Mouse (Mus musculus): Measurements from ENCODE around the gene Ift52. TPM values are rescaled to one million over a fixed set of nuclear protein-coding genes. Genes with fewer than 3 reads are reported as not detected.
A peak's percentile ranks its signal among the peaks of the same experiment; 100 is the strongest.

Ift52 gene
- polyA plus RNA-seq (2014; fragmentation: Nextera tagmentation; extraction: Ambion mirVana) = 58.6 and 61.3 TPM in 2 replicates

GRCm38 (mm10) chr2:163016916-163017743 lies at the start of gene Ift52:
Ift52 (plus strand) TSS chr2:163017354.
- H3K4me2 ChIP-seq = peak within 1 kb of the TSS; percentile 64
- peak within 1 kb of the TSS; percentile 81 for H3K9ac ChIP-seq (ENCODE audit: low read length)
- no peaks in the 10 kb centered on the region for H3K9me3 ChIP-seq (ENCODE audit: control insufficient read depth, low read length)
- H3K27ac ChIP-seq (ENCODE audit: low read depth, low read length) = peak within 1 kb of the TSS; percentile 27; the same call in 1 of the 2 replicates
- DNase-seq (ENCODE audit: low spot score, missing footprints) (peak; percentile 99), ATAC-seq (ENCODE audit: low FRiP score) (peak; percentile 97)
- no peaks in the 10 kb centered on the region for H3K36me3 ChIP-seq (ENCODE audit: control insufficient read depth, insufficient read depth, low read length)
- H3K4me1 ChIP-seq (ENCODE audit: control insufficient read depth, insufficient read depth, low read length) = peaks cover 9% of the 10 kb centered on the region
- H3K27me3 ChIP-seq (ENCODE audit: control insufficient read depth, insufficient read depth, low read length) = no peaks in the 10 kb centered on the region
- WGBS = under 1% methylated on average over 57 of the region's 57 CpGs
- H3K4me3 ChIP-seq (ENCODE audit: low read depth, low read length) = peak within 1 kb of the TSS; percentile 79

GRCm38 (mm10) chr2:162968357-162968756 lies 48.8 kb upstream of the Ift52 start:
- Histone ChIP-seq H3K36me3 (ENCODE audit: control insufficient read depth, insufficient read depth, low read length) (no peaks in the 10 kb centered on the region), H3K27ac (ENCODE audit: low read depth, low read length) (no peak overlapping the region), H3K9me3 (ENCODE audit: control insufficient read depth, low read length) (no peaks in the 10 kb centered on the region), H3K4me3 (ENCODE audit: low read depth, low read length) (no peak overlapping the region), H3K9ac (ENCODE audit: low read length) (no peak overlapping the region), H3K4me2 (no peak overlapping the region), H3K4me1 (ENCODE audit: control insufficient read depth, insufficient read depth, low read length) (0 out of 2 replicates have a peak, but pooled peaks cover under 1% of the 10 kb centered on the region), H3K27me3 (ENCODE audit: control insufficient read depth, insufficient read depth, low read length) (no peaks in the 10 kb centered on the region)
- 11% methylated on average over 5 of the region's 5 CpGs for WGBS
- ATAC-seq (ENCODE audit: low FRiP score) (peak; percentile 42; the same call in 1 of the 2 replicates), DNase-seq (ENCODE audit: low spot score, missing footprints) (peak; percentile 88)

GRCm38 (mm10) chr2:162969101-162969500 lies 48.1 kb upstream of the Ift52 start:
- Histone ChIP-seq H3K4me1 (ENCODE audit: control insufficient read depth, insufficient read depth, low read length) (peaks cover 6% of the 10 kb centered on the region; the same call in 1 of the 2 replicates), H3K9ac (ENCODE audit: low read length) (no peak overlapping the region), H3K4me2 (no peak overlapping the region), H3K36me3 (ENCODE audit: control insufficient read depth, insufficient read depth, low read length) (no peaks in the 10 kb centered on the region), H3K27ac (ENCODE audit: low read depth, low read length) (no peak overlapping the region), H3K9me3 (ENCODE audit: control insufficient read depth, low read length) (no peaks in the 10 kb centered on the region), H3K27me3 (ENCODE audit: control insufficient read depth, insufficient read depth, low read length) (no peaks in the 10 kb centered on the region), H3K4me3 (ENCODE audit: low read depth, low read length) (no peak overlapping the region)
- ATAC-seq (ENCODE audit: low FRiP score) (no peak), DNase-seq (ENCODE audit: low spot score, missing footprints) (no peak)
- 77% methylated on average over 3 of the region's 3 CpGs for WGBS

DNA sequence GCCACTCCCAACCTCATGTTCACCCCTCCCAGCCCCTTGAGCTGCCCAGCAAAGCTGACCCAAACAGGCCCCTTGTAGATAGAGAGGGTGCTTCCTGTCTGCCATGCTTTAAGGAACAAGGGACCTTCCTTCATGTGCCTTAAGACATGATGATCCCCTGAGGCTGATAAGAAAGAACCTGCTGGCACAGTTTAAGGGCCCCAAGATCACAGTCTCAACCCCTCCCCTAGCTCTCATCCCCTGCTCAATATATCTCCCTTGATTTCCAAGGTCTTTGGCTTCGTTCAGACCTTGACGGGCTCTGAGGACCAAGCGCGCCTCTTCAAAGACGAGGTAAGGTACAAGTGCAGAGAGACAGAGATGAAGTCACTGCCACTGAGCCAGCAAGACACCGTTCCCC lies 46.3 kb upstream of the Ift52 start:
- H3K27me3 ChIP-seq (ENCODE audit: control insufficient read depth, insufficient read depth, low read length) = no peaks in the 10 kb centered on the region
- no peaks in the 10 kb centered on the region for H3K36me3 ChIP-seq (ENCODE audit: control insufficient read depth, insufficient read depth, low read length)
- 87% methylated on average over 6 of the region's 6 CpGs for WGBS
- H3K9me3 ChIP-seq (ENCODE audit: control insufficient read depth, low read length) = no peaks in the 10 kb centered on the region
- peaks cover 6% of the 10 kb centered on the region; the same call in 1 of the 2 replicates for H3K4me1 ChIP-seq (ENCODE audit: control insufficient read depth, insufficient read depth, low read length)
- H3K4me2 ChIP-seq = no peak overlapping the region
- no peak for ATAC-seq (ENCODE audit: low FRiP score)
- H3K4me3 ChIP-seq (ENCODE audit: low read depth, low read length) = no peak overlapping the region
- no peak overlapping the region for H3K27ac ChIP-seq (ENCODE audit: low read depth, low read length)
- no peak overlapping the region for H3K9ac ChIP-seq (ENCODE audit: low read length)
- DNase-seq (ENCODE audit: low spot score, missing footprints) = no peak

DNA sequence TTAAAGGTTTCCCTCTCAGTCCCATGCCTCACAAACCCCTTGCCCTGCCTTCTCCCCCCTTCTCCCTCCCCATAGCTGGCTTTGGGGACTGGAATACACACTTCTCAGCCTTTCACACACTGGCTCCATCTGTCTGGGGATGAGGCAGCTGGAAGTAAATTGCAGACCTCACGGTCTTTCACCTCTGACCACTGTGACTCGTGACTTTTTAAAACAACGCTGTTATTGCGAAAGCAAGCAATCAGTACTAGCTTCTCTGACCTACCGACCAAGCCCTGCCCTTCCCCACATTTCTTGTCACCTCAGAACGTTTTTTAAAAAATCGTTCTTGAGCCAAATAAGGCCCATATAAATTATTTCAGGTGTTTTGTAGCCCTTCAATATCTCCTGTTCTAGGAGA lies 44.4 kb upstream of the Ift52 start:
- Histone ChIP-seq H3K4me1 (ENCODE audit: control insufficient read depth, insufficient read depth, low read length) (peaks cover 6% of the 10 kb centered on the region; the same call in 1 of the 2 replicates), H3K4me2 (no peak overlapping the region), H3K9ac (ENCODE audit: low read length) (no peak overlapping the region), H3K4me3 (ENCODE audit: low read depth, low read length) (no peak overlapping the region), H3K9me3 (ENCODE audit: control insufficient read depth, low read length) (no peaks in the 10 kb centered on the region), H3K27ac (ENCODE audit: low read depth, low read length) (no peak overlapping the region), H3K36me3 (ENCODE audit: control insufficient read depth, insufficient read depth, low read length) (no peaks in the 10 kb centered on the region), H3K27me3 (ENCODE audit: control insufficient read depth, insufficient read depth, low read length) (no peaks in the 10 kb centered on the region)
- 77% methylated on average over 7 of the region's 7 CpGs for WGBS
- ATAC-seq (ENCODE audit: low FRiP score) (no peak), DNase-seq (ENCODE audit: low spot score, missing footprints) (no peak)

DNA sequence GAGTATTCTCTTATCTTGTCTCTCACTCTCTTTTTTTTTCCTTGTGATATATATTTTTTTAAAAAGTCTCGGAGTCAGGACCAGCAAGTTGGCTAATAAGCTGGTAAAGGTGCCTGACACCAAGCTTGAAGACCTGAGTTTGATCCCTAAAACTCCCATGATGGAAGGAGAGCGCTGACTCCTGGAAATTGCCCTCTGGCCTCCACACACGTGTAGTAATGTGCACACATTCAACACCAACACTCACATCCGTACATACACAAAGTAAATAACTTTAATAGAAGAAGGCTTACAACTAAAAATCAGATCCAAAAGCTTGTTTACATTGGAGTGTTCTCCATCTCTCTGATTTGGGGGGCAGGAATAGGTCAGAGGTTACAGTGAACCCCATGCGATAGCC lies 43.9 kb upstream of the Ift52 start:
- H3K4me1 ChIP-seq (ENCODE audit: control insufficient read depth, insufficient read depth, low read length) = peaks cover 6% of the 10 kb centered on the region; the same call in 1 of the 2 replicates
- no peak overlapping the region for H3K4me3 ChIP-seq (ENCODE audit: low read depth, low read length)
- H3K27ac ChIP-seq (ENCODE audit: low read depth, low read length) = no peak overlapping the region
- no peaks in the 10 kb centered on the region for H3K27me3 ChIP-seq (ENCODE audit: control insufficient read depth, insufficient read depth, low read length)
- no peaks in the 10 kb centered on the region for H3K9me3 ChIP-seq (ENCODE audit: control insufficient read depth, low read length)
- ATAC-seq (ENCODE audit: low FRiP score) = no peak
- H3K9ac ChIP-seq (ENCODE audit: low read length) = no peak overlapping the region
- no peak overlapping the region for H3K4me2 ChIP-seq
- DNase-seq (ENCODE audit: low spot score, missing footprints) = no peak
- 86% methylated on average over 5 of the region's 5 CpGs for WGBS
- no peaks in the 10 kb centered on the region for H3K36me3 ChIP-seq (ENCODE audit: control insufficient read depth, insufficient read depth, low read length)

DNA sequence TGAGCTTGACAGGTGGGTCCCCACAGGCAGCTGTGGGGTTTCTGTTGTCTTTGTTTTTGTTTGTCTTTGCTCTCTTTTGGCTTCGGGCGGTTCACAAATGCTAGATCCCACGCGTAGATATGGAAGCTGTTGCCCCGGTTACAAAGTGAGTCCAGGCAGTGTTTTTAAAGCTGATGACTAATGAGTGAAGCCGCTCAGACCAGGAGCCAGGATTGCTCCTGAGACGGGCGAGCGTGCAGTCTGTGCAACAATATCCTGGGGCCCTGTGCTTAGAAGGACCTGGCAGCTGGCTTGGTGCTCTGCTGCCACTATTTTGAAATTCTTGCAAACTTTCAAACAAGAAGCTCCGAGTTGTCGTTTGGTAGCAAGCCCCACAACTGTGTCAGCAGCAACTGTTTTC lies 43.5 kb upstream of the Ift52 start:
- no peak overlapping the region for H3K4me3 ChIP-seq (ENCODE audit: low read depth, low read length)
- H3K27me3 ChIP-seq (ENCODE audit: control insufficient read depth, insufficient read depth, low read length) = no peaks in the 10 kb centered on the region
- no peak overlapping the region for H3K27ac ChIP-seq (ENCODE audit: low read depth, low read length)
- no peak overlapping the region for H3K4me2 ChIP-seq
- 43% methylated on average over 11 of the region's 11 CpGs for WGBS
- no peaks in the 10 kb centered on the region for H3K36me3 ChIP-seq (ENCODE audit: control insufficient read depth, insufficient read depth, low read length)
- H3K4me1 ChIP-seq (ENCODE audit: control insufficient read depth, insufficient read depth, low read length) = peaks cover 6% of the 10 kb centered on the region; the same call in 1 of the 2 replicates
- ATAC-seq (ENCODE audit: low FRiP score) (no peak), DNase-seq (ENCODE audit: low spot score, missing footprints) (peak; percentile 86)
- peak overlapping the region; percentile 36; the same call in 1 of the 2 replicates for H3K9ac ChIP-seq (ENCODE audit: low read length)
- H3K9me3 ChIP-seq (ENCODE audit: control insufficient read depth, low read length) = no peaks in the 10 kb centered on the region

DNA sequence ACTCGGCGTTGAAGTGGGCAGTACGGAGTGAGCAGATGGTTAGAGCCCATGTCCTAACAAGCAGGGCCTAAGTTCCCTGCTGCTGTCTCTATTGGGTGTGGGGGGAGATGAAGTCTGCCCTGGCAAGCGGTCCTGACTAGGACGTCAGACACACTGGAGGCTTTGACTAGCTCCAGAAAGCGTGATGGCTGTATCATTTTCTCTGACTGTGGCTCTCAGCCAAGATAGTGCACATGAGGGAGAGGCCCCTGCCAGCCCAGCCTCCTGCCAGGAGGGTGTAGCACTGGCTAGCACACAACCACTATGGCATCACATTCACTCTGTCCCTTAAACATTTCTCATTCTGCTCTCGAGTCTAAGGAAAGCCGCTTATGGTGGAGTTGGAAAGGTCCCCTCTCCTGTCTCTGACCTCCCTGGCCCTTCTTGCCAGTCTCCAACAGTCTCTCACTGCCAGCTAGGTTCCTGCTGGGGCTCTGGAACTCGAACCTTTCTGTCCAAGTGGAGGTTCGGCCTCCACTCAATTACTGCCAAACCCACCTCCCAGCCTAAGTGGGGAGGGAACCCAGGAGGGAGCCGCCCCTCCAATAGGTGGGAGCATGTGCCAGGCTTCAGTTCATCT lies 41.9 kb upstream of the Ift52 start:
- peaks cover 6% of the 10 kb centered on the region; the same call in 1 of the 2 replicates for H3K4me1 ChIP-seq (ENCODE audit: control insufficient read depth, insufficient read depth, low read length)
- H3K27ac ChIP-seq (ENCODE audit: low read depth, low read length) = no peak overlapping the region
- no peak for DNase-seq (ENCODE audit: low spot score, missing footprints)
- H3K4me3 ChIP-seq (ENCODE audit: low read depth, low read length) = no peak overlapping the region
- H3K36me3 ChIP-seq (ENCODE audit: control insufficient read depth, insufficient read depth, low read length) = no peaks in the 10 kb centered on the region
- H3K9me3 ChIP-seq (ENCODE audit: control insufficient read depth, low read length) = no peaks in the 10 kb centered on the region
- WGBS = 84% methylated on average over 11 of the region's 11 CpGs
- H3K9ac ChIP-seq (ENCODE audit: low read length) = no peak overlapping the region
- no peaks in the 10 kb centered on the region for H3K27me3 ChIP-seq (ENCODE audit: control insufficient read depth, insufficient read depth, low read length)
- H3K4me2 ChIP-seq = no peak overlapping the region
- ATAC-seq (ENCODE audit: low FRiP score) = no peak

GRCm38 (mm10) chr2:162976001-162976400 lies 41.2 kb upstream of the Ift52 start:
- Histone ChIP-seq H3K4me2 (no peak overlapping the region), H3K4me1 (ENCODE audit: control insufficient read depth, insufficient read depth, low read length) (peaks cover 6% of the 10 kb centered on the region; the same call in 1 of the 2 replicates), H3K27me3 (ENCODE audit: control insufficient read depth, insufficient read depth, low read length) (no peaks in the 10 kb centered on the region), H3K36me3 (ENCODE audit: control insufficient read depth, insufficient read depth, low read length) (no peaks in the 10 kb centered on the region), H3K4me3 (ENCODE audit: low read depth, low read length) (no peak overlapping the region), H3K27ac (ENCODE audit: low read depth, low read length) (no peak overlapping the region), H3K9me3 (ENCODE audit: control insufficient read depth, low read length) (no peaks in the 10 kb centered on the region), H3K9ac (ENCODE audit: low read length) (no peak overlapping the region)
- ATAC-seq (ENCODE audit: low FRiP score) = no peak
- 85% methylated on average over 4 of the region's 4 CpGs for WGBS
- no peak for DNase-seq (ENCODE audit: low spot score, missing footprints)
